Mouse (Mus musculus) heart, embryonic 12.5 days (tissue): ENCODE results near the gene Olfr517. TPM values are rescaled to one million over a fixed set of nuclear protein-coding genes. Genes with fewer than 3 reads are reported as not detected.

Experiments used
- ATAC-seq: fragments of 200-750 bp; cut with Nextera tagmentation; 2 replicates; pipeline ENCODE4 v1.8.0; 2017; ENCODE audit warnings: moderate TSS enrichment, moderate library complexity; ENCODE audit not compliant: insufficient number of reproducible peaks, low FRiP score
- H3K27ac ChIP-seq: fragments of 300-500 bp; sonication (generic); 2 replicates; pipeline ENCODE4 v1.5.1; 2016; ENCODE audit warnings: mild to moderate bottlenecking, moderate library complexity; ENCODE audit not compliant: poor library complexity, severe bottlenecking
- H3K27me3 ChIP-seq: fragments of 300-500 bp; sonication (generic); replicated peaks from 2 replicates; pipeline ENCODE4 v1.6.1; 2016; ENCODE audit warnings: mild to moderate bottlenecking, moderate library complexity
- H3K36me3 ChIP-seq: fragments of 300-500 bp; sonication (generic); 2 replicates; pipeline ENCODE4 v1.6.1; 2016; ENCODE audit warnings: mild to moderate bottlenecking, moderate library complexity
- H3K4me1 ChIP-seq: fragments of 300-500 bp; sonication (generic); replicated peaks from 2 replicates; pipeline ENCODE4 v1.6.1; 2016; ENCODE audit warnings: mild to moderate bottlenecking
- H3K4me2 ChIP-seq: fragments of 300-500 bp; sonication (generic); 2 replicates; pipeline ENCODE4 v1.6.1; 2016; ENCODE audit warnings: mild to moderate bottlenecking, moderate library complexity
- H3K4me3 ChIP-seq: fragments of 300-500 bp; sonication (generic); 2 replicates; pipeline ENCODE4 v1.5.1; 2016; ENCODE audit warnings: mild to moderate bottlenecking
- H3K9ac ChIP-seq: fragments of 300-500 bp; sonication (generic); 2 replicates; pipeline ENCODE4 v1.6.1; 2016; ENCODE audit warnings: mild to moderate bottlenecking, moderate library complexity
- H3K9me3 ChIP-seq: fragments of 300-500 bp; sonication (generic); replicated peaks from 2 replicates; pipeline ENCODE4 v1.6.1; 2016; ENCODE audit warnings: mild to moderate bottlenecking, moderate library complexity
- WGBS: fragments of 180-500 bp; shearing (Covaris S2); methylation state at CpG from one replicate; pipeline ENCODE4 v1.1.7; 2016; 5-methylcytosine and 5-hydroxymethylcytosine counted together
- polyA plus RNA-seq: library from polyadenylated mRNA; unstranded; fragments of >200 nt; fragmentation: Nextera tagmentation; extraction: Ambion mirVana; gene quantifications from 2 replicates; pipeline ENCODE4 v1.2.1, GENCODE M21; 2016

Gene Olfr517
- polyA plus RNA-seq, result not detected in 2 replicates

GRCm38 (mm10) chr7:108872279-108872678, at the start of gene Olfr517:
Olfr517 (minus strand) TSS chr7:108872379.
- Histone ChIP-seq H3K9me3 (no peaks in the 10 kb centered on the region), H3K27me3 (no peaks in the 10 kb centered on the region), H3K4me2 (no peak within 1 kb of the TSS), H3K4me3 (no peak within 1 kb of the TSS), H3K4me1 (no peaks in the 10 kb centered on the region), H3K9ac (no peak within 1 kb of the TSS), H3K27ac (no peak within 1 kb of the TSS), H3K36me3 (no peaks in the 10 kb centered on the region)
- ATAC-seq, result no peak
- 63% methylated on average over 2 of the region's 2 CpGs for WGBS

- H3K4me2 ChIP-seq, result no peak overlapping the region
- no peak overlapping the region for H3K4me3 ChIP-seq
- H3K4me1 ChIP-seq, result no peaks in the 10 kb centered on the region
- H3K9ac ChIP-seq, result no peak overlapping the region
- H3K27me3 ChIP-seq, result no peaks in the 10 kb centered on the region
- H3K36me3 ChIP-seq, result no peaks in the 10 kb centered on the region
- WGBS, result 71% methylated on average over 2 of the region's 2 CpGs
- no peak overlapping the region for H3K27ac ChIP-seq
- H3K9me3 ChIP-seq, result no peaks in the 10 kb centered on the region
- no peak for ATAC-seq
Measured at GRCm38 (mm10) chr7:108903969-108904368, 31.8 kb upstream of the Olfr517 start.

- no peaks in the 10 kb centered on the region for H3K4me1 ChIP-seq
- no peaks in the 10 kb centered on the region for H3K27me3 ChIP-seq
- no peak within 1 kb of the TSS for H3K27ac ChIP-seq
- WGBS, result 75% methylated on average over 5 of the region's 5 CpGs
- no peak within 1 kb of the TSS for H3K4me3 ChIP-seq
- H3K9me3 ChIP-seq, result no peaks in the 10 kb centered on the region
- no peak within 1 kb of the TSS for H3K9ac ChIP-seq
- H3K4me2 ChIP-seq, result no peak within 1 kb of the TSS
- no peak for ATAC-seq
- H3K36me3 ChIP-seq, result no peaks in the 10 kb centered on the region
Measured at GRCm38 (mm10) chr7:108894320-108894719, 22.1 kb upstream of the Olfr517 start, which contains the start of gene Olfr519. Olfr519 (minus strand) TSS chr7:108894420.

GRCm38 (mm10) chr7:108884906-108885305, 12.7 kb upstream of the Olfr517 start, which contains the start of gene Olfr518:
Olfr518 (minus strand) TSS chr7:108885006.
- ATAC-seq, result no peak
- Histone ChIP-seq H3K4me1 (no peaks in the 10 kb centered on the region), H3K9me3 (no peaks in the 10 kb centered on the region), H3K27me3 (no peaks in the 10 kb centered on the region), H3K9ac (no peak within 1 kb of the TSS), H3K36me3 (no peaks in the 10 kb centered on the region), H3K27ac (no peak within 1 kb of the TSS), H3K4me2 (no peak within 1 kb of the TSS), H3K4me3 (no peak within 1 kb of the TSS)
- WGBS, result 71% methylated on average over 4 of the region's 4 CpGs

GRCm38 (mm10) chr7:108850429-108850828, 21.8 kb downstream of the Olfr517 start, which contains the start of gene Olfr516:
Olfr516 (minus strand) TSS chr7:108850529.
- no peaks in the 10 kb centered on the region for H3K4me1 ChIP-seq
- H3K27ac ChIP-seq, result no peak within 1 kb of the TSS
- no peaks in the 10 kb centered on the region for H3K9me3 ChIP-seq
- H3K36me3 ChIP-seq, result no peaks in the 10 kb centered on the region
- 70% methylated on average over 2 of the region's 2 CpGs for WGBS
- no peak within 1 kb of the TSS for H3K9ac ChIP-seq
- no peak within 1 kb of the TSS for H3K4me3 ChIP-seq
- ATAC-seq, result no peak
- no peak within 1 kb of the TSS for H3K4me2 ChIP-seq
- H3K27me3 ChIP-seq, result no peaks in the 10 kb centered on the region

- no peaks in the 10 kb centered on the region for H3K36me3 ChIP-seq
- H3K4me1 ChIP-seq, result no peaks in the 10 kb centered on the region
- no peak within 1 kb of the TSS for H3K27ac ChIP-seq
- ATAC-seq, result no peak
- 0 out of 2 replicates have a peak, but pooled peaks cover 7% of the 10 kb centered on the region for H3K9me3 ChIP-seq
- no peak within 1 kb of the TSS for H3K4me3 ChIP-seq
- H3K27me3 ChIP-seq, result no peaks in the 10 kb centered on the region
- H3K9ac ChIP-seq, result no peak within 1 kb of the TSS
- H3K4me2 ChIP-seq, result no peak within 1 kb of the TSS
Measured at GRCm38 (mm10) chr7:108825897-108826296, 46.3 kb downstream of the Olfr517 start, which contains the start of gene Olfr514. Olfr514 (minus strand) TSS chr7:108825997.

Other genes with a start within 250 kb of the Olfr517 start
- not detected in 2 replicates for gene Olfr508, start 242.4 kb downstream of the Olfr517 start, polyA plus RNA-seq
- gene Olfr509, start 220.5 kb downstream of the Olfr517 start, polyA plus RNA-seq, result not detected in 2 replicates
- not detected in 2 replicates for gene Olfr510, start 206.0 kb downstream of the Olfr517 start, polyA plus RNA-seq
- not detected in 2 replicates for gene Olfr512, start 159.1 kb downstream of the Olfr517 start, polyA plus RNA-seq
- gene Olfr513, start 121.4 kb downstream of the Olfr517 start, polyA plus RNA-seq, result not detected in 2 replicates
- gene Olfr514, start 46.4 kb downstream of the Olfr517 start, polyA plus RNA-seq, result not detected in 2 replicates
- not detected in 2 replicates for gene Olfr516, start 21.9 kb downstream of the Olfr517 start, polyA plus RNA-seq
- not detected in 2 replicates for gene Olfr518, start 12.6 kb upstream of the Olfr517 start, polyA plus RNA-seq
- gene Olfr519, start 22.0 kb upstream of the Olfr517 start, polyA plus RNA-seq, result not detected in 2 replicates
- gene Nlrp10, start 57.8 kb upstream of the Olfr517 start, polyA plus RNA-seq, result 8.0 and 8.1 TPM in 2 replicates
- gene Eif3f, start 62.0 kb upstream of the Olfr517 start, polyA plus RNA-seq, result 50.3 and 52.1 TPM in 2 replicates
- 0.54 and 0.61 TPM in 2 replicates for gene Tub, start 78.0 kb upstream of the Olfr517 start, polyA plus RNA-seq
- gene Ric3, start 211.0 kb upstream of the Olfr517 start, polyA plus RNA-seq, result 0.94 and 1.5 TPM in 2 replicates